Mouse (Mus musculus) ES-E14 (cell line): ENCODE measurements at regions not wholly inside any gene's neighbourhood (a gene's known extent, or its start where the extent isn't known, plus 50 kb on each side); places are given as distances from the start of the nearest gene placed in this dataset.

ENCODE experiments used
- DNase-seq: peaks from one replicate; pipeline ENCODE4 v3.0.0-alpha.2; 2013; ENCODE audit warnings: low read depth, low spot score
- H3K27ac ChIP-seq: 2 replicates; pipeline ENCODE4 v1.5.1; 2012; ENCODE audit warnings: low read depth, mild to moderate bottlenecking, low read length, moderate library complexity, mixed read lengths; ENCODE audit not compliant: poor library complexity, insufficient read depth, severe bottlenecking
- H3K36me3 ChIP-seq: 2 replicates; pipeline ENCODE4 v1.6.1; 2012; ENCODE audit warnings: mild to moderate bottlenecking, low read length, moderate library complexity, mixed read lengths; ENCODE audit not compliant: control insufficient read depth, poor library complexity, insufficient read depth, severe bottlenecking
- H3K4me1 ChIP-seq, 2 experiments: fragments of 150-350 bp in 1 of 2; sonication (generic) in 1 of 2; 2 replicates each; pipeline ENCODE4 v1.6.1; 2012; ENCODE audit warnings: low read length in 2 of 2, mild to moderate bottlenecking in 1 of 2, mixed read lengths in 1 of 2; ENCODE audit not compliant: control insufficient read depth in 2 of 2, insufficient read depth in 2 of 2, poor library complexity in 1 of 2
- H3K4me3 ChIP-seq, 2 experiments: fragments of 150-350 bp in 1 of 2; sonication (generic) in 1 of 2; 2 replicates each; pipeline ENCODE4 v1.5.1; 2012; ENCODE audit warnings: low read length in 2 of 2, low read depth in 1 of 2, mild to moderate bottlenecking in 1 of 2, mixed read lengths in 1 of 2; ENCODE audit not compliant: insufficient read depth in 1 of 2, poor library complexity in 1 of 2, severe bottlenecking in 1 of 2
- H3K9ac ChIP-seq: 2 replicates; pipeline ENCODE4 v1.6.1; 2012; ENCODE audit warnings: low read depth, mild to moderate bottlenecking, low read length, mixed read lengths; ENCODE audit not compliant: poor library complexity, insufficient read depth, severe bottlenecking
- H3K9me3 ChIP-seq: fragments of 150-350 bp; sonication (generic); 2 replicates; pipeline ENCODE4 v1.6.1; 2012; ENCODE audit warnings: low read depth, mild to moderate bottlenecking, low read length; ENCODE audit not compliant: control insufficient read depth, insufficient read depth
- CHD2 ChIP-seq: IDR thresholded peaks from 2 replicates; pipeline ENCODE4 v1.6.1; 2014; ENCODE audit warnings: mild to moderate bottlenecking, low read depth, low read length, inconsistent platforms
- HCFC1 ChIP-seq: IDR thresholded peaks from 2 replicates; pipeline ENCODE4 v1.6.1; 2012; ENCODE audit warnings: low read length, inconsistent platforms, borderline replicate concordance; ENCODE audit not compliant: insufficient read depth
- MAFK ChIP-seq: IDR thresholded peaks from 2 replicates; pipeline ENCODE4 v1.6.1; 2014; ENCODE audit warnings: mild to moderate bottlenecking, low read depth, low read length, inconsistent platforms; ENCODE audit not compliant: insufficient read depth
- ZC3H11A ChIP-seq: IDR thresholded peaks from 2 replicates; pipeline ENCODE4 v1.6.1; 2012; ENCODE audit warnings: low read depth, mild to moderate bottlenecking, inconsistent platforms, low read length, borderline replicate concordance
- ZNF384 ChIP-seq: IDR thresholded peaks from 2 replicates; pipeline ENCODE4 v1.6.1; 2012; ENCODE audit warnings: low read depth, low read length, inconsistent platforms
- in situ Hi-C, 2 experiments: fragments of 600-800 bp; cut with MboI; formaldehyde crosslinking; loops; one replicate each; pipeline ENCODE4 v1.15.1; 2025; ENCODE audit warnings: low sequenced_read_pairs in 2 of 2, inconsistent platforms in 1 of 2; ENCODE audit not compliant: unreplicated experiment in 2 of 2

DNA sequence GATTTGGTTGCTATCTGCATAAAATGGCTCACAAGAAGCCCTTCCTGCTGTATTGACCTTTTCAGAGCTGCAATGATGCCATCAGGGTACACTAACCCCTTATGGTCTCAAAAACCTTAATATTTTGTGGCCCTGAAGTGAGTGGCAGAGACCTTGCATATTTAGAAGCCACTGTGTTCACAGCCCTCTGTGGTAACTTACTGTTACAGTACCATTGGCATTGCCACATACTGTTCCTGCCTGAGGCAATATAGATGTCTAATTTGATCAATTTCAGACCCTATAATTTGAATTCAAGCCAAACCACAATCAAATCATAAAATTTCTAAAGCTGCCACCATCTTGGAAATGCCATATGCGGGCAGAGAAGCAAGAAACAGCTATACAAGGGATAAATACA is 198.5 kb downstream of the Spry2 start:
- in situ Hi-C loops = no loop called here

DNA sequence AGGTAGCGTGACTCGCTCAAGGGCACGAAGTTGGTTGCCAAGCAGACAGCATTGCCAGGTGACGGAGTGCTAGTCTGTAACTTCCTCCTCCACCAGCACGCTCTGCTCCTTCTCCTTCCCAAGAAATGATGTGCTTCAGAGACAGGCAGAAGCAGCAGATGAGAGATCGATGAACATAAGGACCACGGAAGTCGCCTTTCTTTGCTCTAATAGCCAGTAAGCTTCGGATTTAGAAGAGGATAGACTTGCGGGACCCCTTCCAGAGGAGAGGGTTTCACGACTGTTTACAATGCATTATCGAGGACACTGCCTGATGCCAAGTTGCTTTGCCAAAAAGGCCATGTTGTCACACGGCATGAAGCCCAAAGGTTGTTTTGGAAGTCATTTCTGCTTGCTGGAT is 199.2 kb downstream of the Spry2 start:
- in situ Hi-C loops = no loop called here

More for the DNA sequence above, 198.5 kb downstream of the Spry2 start:
- H3K27ac ChIP-seq = no peak overlapping the region
- TF ChIP-seq CHD2 (no peak), HCFC1 (no peak), ZNF384 (no peak), ZC3H11A (no peak), MAFK (no peak)
- no peak for DNase-seq
- no peak overlapping the region for H3K4me3 ChIP-seq
- H3K36me3 ChIP-seq = no peaks in the 10 kb centered on the region
- no peaks in the 10 kb centered on the region for H3K4me1 ChIP-seq
- no peak overlapping the region for H3K9ac ChIP-seq
- H3K9me3 ChIP-seq = no peaks in the 10 kb centered on the region

DNA sequence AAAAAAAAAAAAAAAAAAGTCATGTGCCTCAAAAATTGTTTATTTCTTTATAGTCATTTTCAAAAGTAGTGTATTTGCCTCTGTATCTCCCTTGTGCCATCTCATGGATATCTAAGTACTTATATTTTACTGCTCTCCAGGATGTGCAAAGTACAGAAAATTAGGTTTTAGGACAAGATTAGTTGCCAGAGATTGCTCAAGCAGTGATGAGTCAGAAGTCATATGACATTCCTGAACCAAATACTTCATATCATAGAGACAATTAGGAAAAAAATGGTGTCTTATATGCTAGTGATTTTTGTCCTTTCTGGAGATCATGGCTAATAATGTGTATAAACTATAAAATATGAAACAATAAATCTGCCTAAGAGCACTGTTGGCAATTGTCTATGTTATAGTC is 201.7 kb downstream of the Spry2 start:
- in situ Hi-C loops = no loop called here
- H3K36me3 ChIP-seq = no peaks in the 10 kb centered on the region
- H3K9me3 ChIP-seq = no peaks in the 10 kb centered on the region
- H3K9ac ChIP-seq = no peak overlapping the region
- no peak for TF ChIP-seq CHD2
- TF ChIP-seq HCFC1 = no peak
- TF ChIP-seq ZC3H11A = no peak
- no peak for TF ChIP-seq ZNF384
- TF ChIP-seq MAFK = no peak
- no peak overlapping the region for H3K27ac ChIP-seq
- no peak overlapping the region for H3K4me3 ChIP-seq
- H3K4me1 ChIP-seq = no peaks in the 10 kb centered on the region
- no peak for DNase-seq

More for the DNA sequence above, 199.2 kb downstream of the Spry2 start:
- Histone ChIP-seq H3K27ac (no peak overlapping the region), H3K9me3 (no peaks in the 10 kb centered on the region), H3K4me1 (no peaks in the 10 kb centered on the region), H3K4me3 (no peak overlapping the region), H3K9ac (no peak overlapping the region), H3K36me3 (no peaks in the 10 kb centered on the region)
- TF ChIP-seq CHD2 (no peak), MAFK (no peak), HCFC1 (no peak), ZNF384 (no peak)
- DNase-seq = no peak

DNA sequence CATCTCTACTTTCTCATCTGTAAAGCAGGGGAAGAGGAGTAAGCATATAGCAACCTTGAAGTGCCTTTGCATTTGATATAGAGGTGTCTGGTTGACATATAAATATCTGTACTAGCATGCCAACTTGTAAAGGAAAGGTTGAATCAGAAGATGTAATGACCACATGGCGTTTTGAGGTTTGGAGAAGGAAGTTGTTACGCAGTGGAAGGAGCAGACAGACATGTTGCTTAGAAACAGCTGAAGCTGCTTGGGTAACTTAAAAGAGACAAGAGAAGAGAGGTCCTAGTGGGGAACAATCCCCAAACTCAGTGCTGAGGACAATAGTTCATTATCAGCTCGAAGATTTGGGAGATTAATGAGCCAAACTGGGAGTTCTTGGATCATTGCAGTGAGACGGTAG is 202.9 kb downstream of the Spry2 start:
- H3K36me3 ChIP-seq = no peaks in the 10 kb centered on the region
- TF ChIP-seq HCFC1 = no peak
- in situ Hi-C loops = no loop called here
- H3K4me3 ChIP-seq = no peak overlapping the region
- no peak overlapping the region for H3K9ac ChIP-seq
- no peak overlapping the region for H3K27ac ChIP-seq
- DNase-seq = no peak
- H3K4me1 ChIP-seq = no peaks in the 10 kb centered on the region
- H3K9me3 ChIP-seq = no peaks in the 10 kb centered on the region

DNA sequence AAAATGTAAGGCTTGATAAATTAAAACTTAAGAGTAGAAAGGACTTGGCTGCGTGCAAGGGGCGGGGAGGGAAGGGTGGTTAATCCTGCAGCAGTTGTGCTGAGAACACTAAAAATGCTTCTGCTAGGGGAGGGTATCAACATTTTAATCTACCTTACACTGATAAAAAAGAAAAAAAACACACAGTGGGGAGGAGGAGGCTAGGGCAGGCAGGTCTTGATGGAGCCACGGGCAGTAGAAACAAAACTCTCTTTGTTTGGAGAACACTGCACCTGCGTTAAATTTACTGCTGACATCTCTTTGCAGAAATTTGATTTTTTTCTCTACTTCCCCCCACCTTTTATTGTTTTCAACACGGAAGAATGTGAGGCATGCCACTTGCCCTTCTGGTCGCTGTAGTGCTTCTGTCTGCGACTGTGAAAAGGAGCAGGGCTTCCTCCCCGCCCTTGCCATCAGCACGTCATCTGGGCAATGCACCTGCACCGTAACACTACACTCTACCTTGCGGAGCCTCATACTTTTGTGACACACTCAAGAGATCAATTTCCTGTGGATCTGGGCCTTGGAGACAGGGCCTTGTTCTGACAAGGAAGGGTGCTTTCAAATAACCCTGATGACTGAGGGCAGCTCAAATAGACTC is 211.7 kb downstream of the Spry2 start:
- in situ Hi-C loops = no loop called here

More for the DNA sequence above, 211.7 kb downstream of the Spry2 start:
- no peak overlapping the region for H3K9ac ChIP-seq
- H3K27ac ChIP-seq = no peak overlapping the region
- no peaks in the 10 kb centered on the region for H3K36me3 ChIP-seq
- no peak overlapping the region for H3K4me3 ChIP-seq
- DNase-seq = no peak
- TF ChIP-seq HCFC1 = no peak
- peak; percentile 49; the same call in 1 of the 2 replicates for TF ChIP-seq ZNF384
- H3K4me1 ChIP-seq = peaks cover 2 to 3% of the 10 kb centered on the region in 2 experiments; a peak in 2 of 4 replicates
- H3K9me3 ChIP-seq = no peaks in the 10 kb centered on the region
